Mouse (Mus musculus) E14TG2a.4 (cell line): ENCODE measurements around the gene Chst8.

Source experiments
- CTCF ChIP-seq: conservative IDR thresholded peaks from 2 replicates; pipeline ENCODE4 v1.5.1; 2014; ENCODE audit warnings: low read length
- NANOG ChIP-seq: IDR thresholded peaks from 2 replicates; pipeline ENCODE4 v1.6.1; 2014; ENCODE audit warnings: borderline replicate concordance, low read length, mixed read lengths
- POU5F1 ChIP-seq: IDR thresholded peaks from 2 replicates; pipeline ENCODE4 v1.6.1; 2014; ENCODE audit warnings: low read length, borderline replicate concordance

- no peak for TF ChIP-seq POU5F1
- TF ChIP-seq CTCF: no peak
- no peak for TF ChIP-seq NANOG
Measured at GRCm38 (mm10) chr7:34743411-34744085, 69.0 kb downstream of the Chst8 start.
